Mouse (Mus musculus): Measurements from ENCODE around the gene Pagr1b. TPM values are rescaled to one million over a fixed set of nuclear protein-coding genes. Genes with fewer than 3 reads are reported as not detected.

Pagr1b gene
- polyA plus RNA-seq, 1 experiment from 2014 or later: not detected

DNA sequence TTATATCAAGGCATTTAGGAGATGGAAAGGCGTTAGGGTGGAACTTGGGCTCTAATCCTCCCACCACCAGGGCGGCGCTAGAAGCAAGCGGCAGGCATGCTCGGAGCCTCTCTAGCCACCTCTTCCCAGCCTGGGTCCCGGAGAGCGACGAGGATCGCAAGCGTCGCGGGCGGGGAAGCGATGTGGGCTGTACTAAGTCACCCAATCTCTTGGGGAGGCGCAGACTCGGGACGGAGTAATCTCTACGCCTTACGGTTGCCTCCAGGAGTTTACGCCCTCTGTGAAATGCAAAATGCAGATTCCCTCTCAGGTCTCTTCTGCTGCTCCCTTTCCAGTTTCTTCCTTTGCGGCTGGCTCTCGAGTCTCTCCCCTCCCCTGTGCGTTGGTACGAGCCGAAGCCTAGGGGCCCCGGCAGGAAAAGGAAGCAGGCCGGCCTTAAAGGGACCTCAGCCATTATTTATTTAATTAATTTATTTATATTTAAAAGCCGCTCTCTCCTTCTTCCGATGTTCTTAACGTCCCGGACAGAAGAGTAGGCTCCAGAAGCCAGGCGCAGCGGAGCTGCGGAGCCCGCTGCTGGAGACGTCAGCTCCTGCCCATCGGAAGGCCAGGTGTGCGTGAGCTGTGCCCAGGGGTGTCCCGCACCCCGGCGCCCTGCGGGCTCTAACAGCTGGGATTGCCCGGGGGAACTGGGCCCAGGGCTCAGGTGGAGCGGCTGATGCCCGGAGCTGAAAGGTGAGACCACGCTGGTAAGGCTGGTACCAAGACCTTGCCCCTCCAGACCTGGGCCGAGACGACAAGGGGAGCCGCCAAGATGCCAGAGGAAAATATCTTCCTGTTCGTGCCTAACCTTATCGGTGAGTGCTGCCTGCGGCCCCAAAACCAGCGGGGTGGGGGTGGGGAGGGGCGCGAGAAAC lies 40.1 kb downstream of the Pagr1b start, which contains the start of gene Cdiptos:
Gene Cdiptos, minus strand, starts transcription at position 149 of the 917 bp plus-strand sequence.
- Histone ChIP-seq H3K4me3 (ENCODE audit: low read depth, low read length) (peak within 1 kb of the TSS; percentile 98), H3K27me3 (ENCODE audit: control insufficient read depth, insufficient read depth, low read length) (no peaks in the 10 kb centered on the region), H3K4me2 (replicated peaks; ENCODE audit: low read depth, low read length) (peak within 1 kb of the TSS; percentile 58), H3K36me3 (ENCODE audit: control insufficient read depth, insufficient read depth, low read length) (peaks cover 4% of the 10 kb centered on the region; the same call in 1 of the 2 replicates), H3K9ac (ENCODE audit: low read depth, low read length) (peak within 1 kb of the TSS; percentile 99), H3K27ac (ENCODE audit: low read depth, low read length) (peak within 1 kb of the TSS; percentile 88), H3K4me1 (replicated peaks; ENCODE audit: control insufficient read depth, insufficient read depth, low read length) (no peaks in the 10 kb centered on the region), H3K9me3 (ENCODE audit: control insufficient read depth, low read length) (no peaks in the 10 kb centered on the region)
- DNase-seq (ENCODE audit: low spot score): peak; percentile 99
- WGBS: under 1% methylated on average over 55 of the region's 55 CpGs
- ATAC-seq (ENCODE audit: low FRiP score): peak; percentile 95

DNA sequence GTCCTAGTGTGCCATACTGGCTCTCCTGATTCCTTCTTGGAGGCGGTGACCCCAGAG lies 40.6 kb downstream of the Pagr1b start, which contains the start of gene Cdipt:
Gene Cdipt, plus strand, starts transcription at position 22 of the 57 bp plus-strand sequence.
- no peaks in the 10 kb centered on the region for H3K4me1 ChIP-seq (replicated peaks; ENCODE audit: control insufficient read depth, insufficient read depth, low read length)
- H3K36me3 ChIP-seq (ENCODE audit: control insufficient read depth, insufficient read depth, low read length): peaks cover 4% of the 10 kb centered on the region; the same call in 1 of the 2 replicates
- 6% methylated on average over 1 of the region's 1 CpGs for WGBS
- H3K4me2 ChIP-seq (replicated peaks; ENCODE audit: low read depth, low read length): peak within 1 kb of the TSS; percentile 58
- no peaks in the 10 kb centered on the region for H3K9me3 ChIP-seq (ENCODE audit: control insufficient read depth, low read length)
- DNase-seq (ENCODE audit: low spot score): no peak
- H3K27me3 ChIP-seq (ENCODE audit: control insufficient read depth, insufficient read depth, low read length): no peaks in the 10 kb centered on the region
- H3K4me3 ChIP-seq (ENCODE audit: low read depth, low read length): peak within 1 kb of the TSS; percentile 98
- H3K9ac ChIP-seq (ENCODE audit: low read depth, low read length): peak within 1 kb of the TSS; percentile 99
- H3K27ac ChIP-seq (ENCODE audit: low read depth, low read length): peak within 1 kb of the TSS; percentile 88
- ATAC-seq (ENCODE audit: low FRiP score): no peak

DNA sequence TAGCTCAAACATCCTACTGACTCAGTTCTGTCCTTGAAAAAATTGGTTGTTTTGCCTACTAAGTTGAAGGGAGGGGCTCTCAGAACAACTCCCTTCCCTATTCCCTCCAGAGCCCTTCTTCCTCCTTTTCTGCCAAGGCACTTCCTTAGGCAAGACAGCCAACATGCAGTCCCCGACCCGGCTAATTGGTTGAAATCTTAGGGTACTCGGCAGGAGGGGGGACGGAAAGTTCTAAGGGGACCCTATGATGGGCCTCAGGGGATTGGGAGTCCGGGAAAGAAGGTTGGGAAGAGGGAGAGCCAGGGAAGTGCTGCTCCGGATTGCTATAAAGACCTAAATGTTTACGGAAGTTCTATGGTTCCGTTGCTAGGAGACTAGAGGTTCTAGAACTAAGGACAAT lies 40.8 kb downstream of the Pagr1b start:
- no peak for DNase-seq (ENCODE audit: low spot score)
- ATAC-seq (ENCODE audit: low FRiP score): peak; percentile 25
- H3K9me3 ChIP-seq (ENCODE audit: control insufficient read depth, low read length): no peaks in the 10 kb centered on the region
- H3K36me3 ChIP-seq (ENCODE audit: control insufficient read depth, insufficient read depth, low read length): peaks cover 4% of the 10 kb centered on the region; the same call in 1 of the 2 replicates
- H3K27me3 ChIP-seq (ENCODE audit: control insufficient read depth, insufficient read depth, low read length): no peaks in the 10 kb centered on the region
- WGBS: 16% methylated on average over 8 of the region's 8 CpGs
- H3K27ac ChIP-seq (ENCODE audit: low read depth, low read length): no peak overlapping the region; the same call in 1 of the 2 replicates
- peak overlapping the region; percentile 58 for H3K4me2 ChIP-seq (replicated peaks; ENCODE audit: low read depth, low read length)
- no peak overlapping the region for H3K9ac ChIP-seq (ENCODE audit: low read depth, low read length)
- H3K4me1 ChIP-seq (replicated peaks; ENCODE audit: control insufficient read depth, insufficient read depth, low read length): no peaks in the 10 kb centered on the region
- H3K4me3 ChIP-seq (ENCODE audit: low read depth, low read length): peak overlapping the region; percentile 98; the same call in 1 of the 2 replicates

DNA sequence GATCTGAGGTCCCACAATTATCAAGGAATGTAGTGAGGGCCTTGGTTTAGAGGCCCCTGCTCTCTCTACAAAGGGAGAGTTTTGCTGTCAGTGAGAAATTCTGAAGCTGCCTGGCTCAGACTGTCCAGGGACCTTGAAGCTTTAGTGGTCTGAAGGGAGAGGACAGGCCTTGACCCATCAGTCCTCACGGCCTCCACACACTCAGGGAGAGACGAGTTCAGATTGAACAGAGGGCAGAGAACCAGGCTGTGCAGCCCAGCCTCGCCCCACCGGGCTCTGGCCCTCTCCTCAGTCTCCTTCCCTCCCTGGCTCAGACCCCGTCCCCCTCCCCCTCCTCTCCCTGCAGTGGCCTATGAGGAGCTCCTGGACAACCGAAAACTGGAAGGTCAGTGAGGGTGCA lies 48.9 kb downstream of the Pagr1b start:
- DNase-seq (ENCODE audit: low spot score) (no peak), ATAC-seq (ENCODE audit: low FRiP score) (no peak)
- no peak overlapping the region for H3K4me3 ChIP-seq (ENCODE audit: low read depth, low read length)
- WGBS: 67% methylated on average over 6 of the region's 6 CpGs
- H3K27ac ChIP-seq (ENCODE audit: low read depth, low read length): no peak overlapping the region
- H3K9ac ChIP-seq (ENCODE audit: low read depth, low read length): no peak overlapping the region
- H3K9me3 ChIP-seq (ENCODE audit: control insufficient read depth, low read length): no peaks in the 10 kb centered on the region
- H3K4me1 ChIP-seq (replicated peaks; ENCODE audit: control insufficient read depth, insufficient read depth, low read length): no peaks in the 10 kb centered on the region
- peaks cover under 1% of the 10 kb centered on the region; the same call in 1 of the 2 replicates for H3K27me3 ChIP-seq (ENCODE audit: control insufficient read depth, insufficient read depth, low read length)
- no peaks in the 10 kb centered on the region for H3K36me3 ChIP-seq (ENCODE audit: control insufficient read depth, insufficient read depth, low read length)
- no peak overlapping the region for H3K4me2 ChIP-seq (replicated peaks; ENCODE audit: low read depth, low read length)

DNA sequence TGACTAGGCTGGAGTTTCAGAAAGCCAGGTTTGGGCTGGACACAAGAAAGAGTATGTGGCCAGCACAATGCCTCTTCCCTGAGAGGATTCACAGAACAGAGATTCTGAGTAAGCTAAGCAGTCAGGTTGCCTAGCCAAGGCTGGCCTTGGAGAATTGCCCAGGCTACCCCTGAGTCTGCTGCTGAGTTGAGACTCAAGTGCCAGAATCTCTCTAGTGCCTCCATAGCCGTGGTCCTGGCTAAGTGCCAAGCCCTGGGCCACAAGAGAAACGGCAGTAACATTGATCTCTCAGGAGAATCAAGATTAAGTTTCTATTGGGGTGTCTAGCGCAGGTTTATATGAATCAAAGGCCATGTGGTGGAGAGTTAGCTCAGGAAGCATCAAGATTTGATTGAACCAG lies 50.7 kb downstream of the Pagr1b start:
- no peak overlapping the region for H3K27ac ChIP-seq (ENCODE audit: low read depth, low read length)
- no peaks in the 10 kb centered on the region for H3K4me1 ChIP-seq (replicated peaks; ENCODE audit: control insufficient read depth, insufficient read depth, low read length)
- H3K27me3 ChIP-seq (ENCODE audit: control insufficient read depth, insufficient read depth, low read length): peaks cover 2% of the 10 kb centered on the region; the same call in 1 of the 2 replicates
- no peak for DNase-seq (ENCODE audit: low spot score)
- no peaks in the 10 kb centered on the region for H3K9me3 ChIP-seq (ENCODE audit: control insufficient read depth, low read length)
- WGBS: 79% methylated on average over 3 of the region's 3 CpGs
- H3K9ac ChIP-seq (ENCODE audit: low read depth, low read length): no peak overlapping the region
- no peaks in the 10 kb centered on the region for H3K36me3 ChIP-seq (ENCODE audit: control insufficient read depth, insufficient read depth, low read length)
- H3K4me2 ChIP-seq (replicated peaks; ENCODE audit: low read depth, low read length): no peak overlapping the region
- H3K4me3 ChIP-seq (ENCODE audit: low read depth, low read length): no peak overlapping the region
- ATAC-seq (ENCODE audit: low FRiP score): no peak

DNA sequence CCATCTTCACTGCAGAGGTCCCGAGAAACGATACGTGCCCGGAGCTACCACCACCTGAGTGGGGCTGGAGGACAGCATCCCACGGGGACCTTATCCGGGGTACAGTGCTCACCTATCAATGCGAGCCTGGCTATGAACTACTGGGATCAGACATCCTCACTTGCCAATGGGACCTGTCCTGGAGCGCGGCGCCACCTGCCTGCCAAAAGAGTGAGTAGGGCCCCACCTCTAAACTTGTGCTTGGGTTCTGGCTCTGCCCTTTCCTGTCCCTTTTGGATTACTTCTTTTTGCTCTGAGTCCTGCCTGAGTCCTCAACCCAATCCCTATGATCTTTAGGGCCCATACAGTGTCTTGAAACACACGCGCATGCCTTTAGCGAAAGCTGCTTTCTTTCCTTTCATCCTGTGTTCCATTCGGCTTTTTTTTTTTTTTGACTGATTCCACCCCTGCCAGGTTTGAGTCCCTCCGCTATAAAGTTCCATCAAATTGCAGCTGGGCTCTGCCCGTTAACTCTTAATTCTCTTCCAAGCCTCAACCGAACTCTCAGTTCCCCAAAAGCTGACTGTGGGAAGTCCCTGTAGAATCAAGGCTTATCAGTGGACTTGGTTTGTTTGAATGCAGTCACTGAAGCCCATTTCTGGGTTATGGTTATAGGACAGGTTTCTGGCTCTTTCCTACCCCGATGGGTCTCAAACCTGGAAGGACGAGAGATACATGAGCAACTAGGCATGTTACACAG lies 52.6 kb downstream of the Pagr1b start:
- Histone ChIP-seq H3K27ac (ENCODE audit: low read depth, low read length) (no peak overlapping the region), H3K4me3 (ENCODE audit: low read depth, low read length) (no peak overlapping the region), H3K27me3 (ENCODE audit: control insufficient read depth, insufficient read depth, low read length) (peaks cover 2% of the 10 kb centered on the region; the same call in 1 of the 2 replicates), H3K9ac (ENCODE audit: low read depth, low read length) (no peak overlapping the region), H3K36me3 (ENCODE audit: control insufficient read depth, insufficient read depth, low read length) (no peaks in the 10 kb centered on the region), H3K9me3 (ENCODE audit: control insufficient read depth, low read length) (no peaks in the 10 kb centered on the region), H3K4me2 (replicated peaks; ENCODE audit: low read depth, low read length) (no peak overlapping the region), H3K4me1 (replicated peaks; ENCODE audit: control insufficient read depth, insufficient read depth, low read length) (no peaks in the 10 kb centered on the region)
- WGBS: 27% methylated on average over 19 of the region's 19 CpGs
- peak; percentile 42 for DNase-seq (ENCODE audit: low spot score)
- ATAC-seq (ENCODE audit: low FRiP score): no peak

DNA sequence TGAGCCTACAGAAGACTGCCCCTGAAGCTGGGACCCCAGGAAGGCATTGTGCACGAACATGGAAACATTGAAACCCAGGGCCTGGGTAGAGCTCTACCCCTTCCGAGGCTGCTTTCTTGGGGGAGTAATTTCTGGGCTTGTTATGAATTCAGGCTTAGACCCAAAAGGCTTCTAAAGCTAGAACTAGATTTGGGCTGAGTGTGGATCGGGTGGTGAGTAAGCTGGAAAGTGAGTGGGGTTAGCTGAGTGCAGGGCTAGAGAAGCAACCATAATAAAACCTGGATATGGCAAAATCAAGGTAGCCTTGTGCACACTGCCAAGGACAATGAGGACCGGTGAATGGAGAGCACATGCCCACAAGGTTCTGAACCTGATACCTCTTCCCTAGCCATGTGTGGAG lies 54.3 kb downstream of the Pagr1b start:
- Histone ChIP-seq H3K4me1 (replicated peaks; ENCODE audit: control insufficient read depth, insufficient read depth, low read length) (no peaks in the 10 kb centered on the region), H3K9ac (ENCODE audit: low read depth, low read length) (no peak overlapping the region), H3K27ac (ENCODE audit: low read depth, low read length) (no peak overlapping the region), H3K4me2 (replicated peaks; ENCODE audit: low read depth, low read length) (no peak overlapping the region), H3K9me3 (ENCODE audit: control insufficient read depth, low read length) (no peaks in the 10 kb centered on the region), H3K36me3 (ENCODE audit: control insufficient read depth, insufficient read depth, low read length) (no peaks in the 10 kb centered on the region), H3K4me3 (ENCODE audit: low read depth, low read length) (no peak overlapping the region), H3K27me3 (ENCODE audit: control insufficient read depth, insufficient read depth, low read length) (peaks cover 2% of the 10 kb centered on the region; the same call in 1 of the 2 replicates)
- ATAC-seq (ENCODE audit: low FRiP score): no peak
- no peak for DNase-seq (ENCODE audit: low spot score)
- WGBS: 92% methylated on average over 4 of the region's 4 CpGs

DNA sequence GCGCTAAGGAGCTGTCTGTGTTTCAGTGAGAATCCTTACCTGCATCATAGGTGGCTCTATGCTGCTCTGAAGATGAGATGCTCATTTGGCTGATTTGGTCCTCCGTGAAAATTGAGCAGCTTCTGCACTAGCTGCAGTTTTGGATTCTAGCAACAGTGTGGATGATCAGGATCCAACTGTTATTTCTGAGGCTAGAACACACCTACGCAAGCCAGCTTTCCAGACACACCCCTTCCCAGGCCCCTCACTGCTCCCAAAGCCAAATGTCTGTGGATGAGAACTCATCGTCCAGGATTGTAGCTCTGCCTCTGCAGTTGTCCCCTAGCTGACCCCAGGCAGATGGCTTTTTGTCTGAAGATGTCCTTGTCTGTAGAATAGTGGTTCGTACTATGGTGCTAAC lies 55.2 kb downstream of the Pagr1b start:
- Histone ChIP-seq H3K9me3 (ENCODE audit: control insufficient read depth, low read length) (no peaks in the 10 kb centered on the region), H3K36me3 (ENCODE audit: control insufficient read depth, insufficient read depth, low read length) (no peaks in the 10 kb centered on the region), H3K4me3 (ENCODE audit: low read depth, low read length) (no peak overlapping the region), H3K4me2 (replicated peaks; ENCODE audit: low read depth, low read length) (no peak overlapping the region), H3K4me1 (replicated peaks; ENCODE audit: control insufficient read depth, insufficient read depth, low read length) (no peaks in the 10 kb centered on the region), H3K9ac (ENCODE audit: low read depth, low read length) (no peak overlapping the region), H3K27ac (ENCODE audit: low read depth, low read length) (no peak overlapping the region), H3K27me3 (ENCODE audit: control insufficient read depth, insufficient read depth, low read length) (peaks cover 2% of the 10 kb centered on the region; the same call in 1 of the 2 replicates)
- WGBS: 86% methylated on average over 5 of the region's 5 CpGs
- no peak for DNase-seq (ENCODE audit: low spot score)
- no peak for ATAC-seq (ENCODE audit: low FRiP score)
